Mouse (Mus musculus) ES-E14 (cell line): ENCODE measurements around the gene Arhgap35.

ENCODE experiments used
- CHD2 ChIP-seq: IDR thresholded peaks from 2 replicates; pipeline ENCODE4 v1.6.1; 2014; ENCODE audit warnings: mild to moderate bottlenecking, low read depth, low read length, inconsistent platforms
- HCFC1 ChIP-seq: IDR thresholded peaks from 2 replicates; pipeline ENCODE4 v1.6.1; 2012; ENCODE audit warnings: low read length, inconsistent platforms, borderline replicate concordance; ENCODE audit not compliant: insufficient read depth
- ZNF384 ChIP-seq: IDR thresholded peaks from 2 replicates; pipeline ENCODE4 v1.6.1; 2012; ENCODE audit warnings: low read depth, low read length, inconsistent platforms

DNA sequence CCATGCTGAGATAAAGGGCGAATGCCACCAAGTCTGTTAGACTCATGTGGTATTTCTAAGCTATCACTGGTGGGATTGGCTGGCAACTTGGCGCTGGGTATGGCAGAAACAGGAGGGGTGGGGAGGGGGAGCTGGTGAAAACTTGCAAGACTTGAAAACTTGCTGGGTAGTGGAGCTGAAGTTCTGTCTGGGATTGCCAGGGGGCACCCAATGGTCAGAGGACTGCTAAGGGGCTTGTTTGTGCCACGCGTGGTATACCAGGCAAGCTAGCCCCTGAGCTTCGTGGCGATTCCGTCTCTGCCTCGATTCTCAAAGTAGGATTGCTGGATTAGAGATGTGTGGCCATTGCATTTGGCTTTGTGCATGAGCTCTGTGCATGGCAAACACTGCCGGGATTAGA is 124.8 kb downstream of the Arhgap35 start:
- TF ChIP-seq ZNF384 (no peak), HCFC1 (no peak), CHD2 (no peak)
